Mouse (Mus musculus) spleen, adult 2 months (tissue): ENCODE data around the gene Calml3. TPM values are rescaled to one million over a fixed set of nuclear protein-coding genes. Genes with fewer than 3 reads are reported as not detected.

Experiments used
- DNase-seq, 2 experiments: peaks; one replicate each; pipeline versions ENCODE4 v3.0.0 to v3.0.0-alpha.2; 2012 to 2021; ENCODE audit warnings: low spot score in 2 of 2, low read depth in 1 of 2
- H3K27ac ChIP-seq: fragments of 200-500 bp; 2 replicates; pipeline ENCODE4 v1.5.1; 2012; ENCODE audit warnings: low read length, inconsistent platforms; ENCODE audit not compliant: insufficient read depth
- H3K27me3 ChIP-seq: fragments of 200-500 bp; 2 replicates; pipeline ENCODE4 v1.6.1; 2012; ENCODE audit warnings: mild to moderate bottlenecking, moderate library complexity, low read length, inconsistent platforms; ENCODE audit not compliant: control insufficient read depth, insufficient read depth
- H3K36me3 ChIP-seq: fragments of 200-500 bp; 2 replicates; pipeline ENCODE4 v1.6.1; 2012; ENCODE audit warnings: mild to moderate bottlenecking, low read length, inconsistent platforms; ENCODE audit not compliant: control insufficient read depth, insufficient read depth
- H3K4me1 ChIP-seq: fragments of 200-500 bp; 2 replicates; pipeline ENCODE4 v1.6.1; 2011; ENCODE audit warnings: inconsistent platforms; ENCODE audit not compliant: control insufficient read depth, insufficient read depth, insufficient read length
- H3K4me3 ChIP-seq: fragments of 200-500 bp; 2 replicates; pipeline ENCODE4 v1.5.1; 2011; ENCODE audit warnings: mild to moderate bottlenecking, inconsistent platforms; ENCODE audit not compliant: insufficient read depth, insufficient read length; ENCODE audit errors: extremely low read depth
- CTCF ChIP-seq: fragments of 200-500 bp; IDR thresholded peaks from 2 replicates; pipeline ENCODE4 v1.5.1; 2011; ENCODE audit warnings: mild to moderate bottlenecking, inconsistent platforms; ENCODE audit not compliant: insufficient read depth, insufficient read length, insufficient replicate concordance; ENCODE audit errors: extremely low read depth
- POLR2A ChIP-seq: fragments of 200-500 bp; IDR thresholded peaks from 2 replicates; pipeline ENCODE4 v1.6.1; 2011; ENCODE audit warnings: low read depth, low read length, inconsistent platforms
- WGBS: fragments of 180-500 bp; shearing (Covaris S2); methylation state at CpG from one replicate; pipeline ENCODE4 v1.1.7; 2018; 5-methylcytosine and 5-hydroxymethylcytosine counted together
- polyA plus RNA-seq: library from polyadenylated mRNA; depleted of rRNA; stranded (reverse); fragments of >200 nt; gene quantifications from 2 replicates; pipeline ENCODE4 v1.2.3, GENCODE M21; 2012

The Calml3 gene
- polyA plus RNA-seq, 1 experiment, result 0.05 TPM

DNA sequence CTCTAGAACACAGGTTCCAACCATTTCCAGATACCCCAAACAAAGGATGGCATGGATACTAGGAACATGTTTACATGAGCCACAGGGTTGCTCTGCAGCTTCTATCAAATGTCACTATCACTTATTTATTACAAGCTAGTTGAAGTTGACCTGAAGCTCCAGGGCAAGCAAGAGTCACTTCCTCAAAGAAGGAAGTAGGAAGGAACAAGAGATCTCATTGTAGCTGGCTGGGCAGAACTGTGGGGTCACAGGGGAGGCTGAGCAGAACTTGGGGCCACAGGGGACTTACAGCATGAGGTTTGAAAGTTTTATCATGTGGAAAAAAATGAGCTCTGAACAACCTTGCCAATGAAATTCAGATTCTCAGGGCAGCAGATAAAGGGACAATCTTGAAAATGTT is 21.6 kb upstream of the Calml3 start:
- DNase-seq, result no peak
- no peak for TF ChIP-seq POLR2A
- TF ChIP-seq CTCF, result no peak
- H3K27ac ChIP-seq, result no peak overlapping the region
- H3K27me3 ChIP-seq, result no peaks in the 10 kb centered on the region
- no peak overlapping the region for H3K4me3 ChIP-seq
- H3K4me1 ChIP-seq, result no peaks in the 10 kb centered on the region
- no peaks in the 10 kb centered on the region for H3K36me3 ChIP-seq

DNA sequence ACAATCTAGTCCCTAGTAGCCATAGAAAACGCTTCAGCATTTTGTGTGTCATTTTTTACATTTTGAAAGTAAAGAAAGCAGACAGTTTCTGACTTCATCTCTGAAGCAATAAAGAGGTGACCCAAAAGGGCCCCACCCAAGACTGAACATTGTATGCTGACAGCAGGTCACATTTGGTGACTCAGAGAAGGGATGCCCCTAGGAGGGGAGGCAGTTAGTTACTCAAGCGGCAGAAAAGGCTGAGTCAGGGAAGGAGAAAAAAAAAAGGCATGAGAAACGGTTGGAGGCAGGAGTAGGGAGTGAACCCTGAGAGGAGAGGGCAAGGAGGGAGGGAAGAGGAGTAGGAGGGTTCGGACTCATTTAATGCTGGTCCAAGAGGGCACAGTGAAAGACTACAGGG is 18.0 kb upstream of the Calml3 start:
- no peaks in the 10 kb centered on the region; the same call in 1 of the 2 replicates for H3K4me1 ChIP-seq
- TF ChIP-seq POLR2A (no peak), CTCF (no peak)
- H3K27ac ChIP-seq, result no peak overlapping the region
- H3K4me3 ChIP-seq, result no peak overlapping the region
- H3K27me3 ChIP-seq, result no peaks in the 10 kb centered on the region
- no peak for DNase-seq
- H3K36me3 ChIP-seq, result no peaks in the 10 kb centered on the region
- 63% methylated on average over 4 of the region's 4 CpGs for WGBS

DNA sequence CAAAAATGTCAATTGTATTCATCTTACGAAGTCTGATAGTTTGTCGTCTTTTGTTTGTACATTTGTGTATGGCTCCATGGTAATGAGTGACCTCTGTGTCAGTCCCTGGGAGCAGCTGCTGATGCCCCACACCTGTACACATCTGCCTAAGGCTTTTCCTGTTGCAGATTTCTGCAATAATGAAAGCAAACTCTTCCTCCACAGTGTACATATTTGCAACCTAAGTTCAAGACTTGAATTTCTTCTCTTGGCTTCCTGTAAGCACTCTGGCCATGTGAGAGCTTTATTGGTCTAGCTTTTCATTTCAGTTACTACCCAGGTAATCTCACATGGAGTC is 14.6 kb upstream of the Calml3 start:
- Histone ChIP-seq H3K4me3 (no peak overlapping the region), H3K27me3 (no peaks in the 10 kb centered on the region), H3K4me1 (no peaks in the 10 kb centered on the region; the same call in 1 of the 2 replicates), H3K27ac (no peak overlapping the region), H3K36me3 (no peaks in the 10 kb centered on the region)
- 90% methylated on average over 2 of the region's 2 CpGs for WGBS
- DNase-seq, result no peak
- TF ChIP-seq CTCF, result no peak
- TF ChIP-seq POLR2A, result no peak

DNA sequence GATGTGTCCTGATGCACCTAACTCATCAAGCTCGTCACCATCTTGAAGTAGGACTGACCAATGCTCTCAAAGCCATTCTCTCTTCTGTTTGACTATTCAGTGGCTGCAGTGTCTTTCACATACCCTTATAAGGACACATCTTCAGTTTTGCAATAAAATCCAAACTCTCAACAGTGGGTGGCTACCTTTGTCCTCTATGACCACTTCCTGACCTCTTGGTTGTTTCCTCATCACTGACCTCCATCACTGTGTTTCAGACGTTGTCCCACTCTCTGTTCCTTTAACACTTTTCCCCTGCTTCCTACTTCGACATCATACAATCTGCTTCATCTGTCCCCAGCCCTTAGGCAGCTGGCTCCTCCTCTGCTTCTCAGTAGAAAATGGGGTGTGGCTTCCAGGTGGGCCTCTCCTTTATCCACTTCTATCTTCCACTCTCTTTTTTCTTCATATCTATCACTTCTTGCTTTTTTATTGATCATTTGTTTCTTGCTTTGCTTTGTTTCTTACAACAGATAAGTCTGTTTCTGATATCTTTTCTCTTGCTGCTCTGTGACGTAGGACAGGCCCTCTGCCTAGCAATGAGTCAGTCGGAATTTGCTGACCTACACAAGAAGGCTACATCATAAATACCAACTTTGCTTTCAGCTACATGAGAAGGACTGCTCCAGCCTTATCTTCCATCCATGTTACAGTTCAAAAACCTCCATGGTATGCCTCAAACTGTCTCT is 14.1 kb upstream of the Calml3 start:
- DNase-seq, result no peak
- Histone ChIP-seq H3K4me1 (no peaks in the 10 kb centered on the region; the same call in 1 of the 2 replicates), H3K27ac (no peak overlapping the region), H3K27me3 (no peaks in the 10 kb centered on the region), H3K4me3 (no peak overlapping the region), H3K36me3 (no peaks in the 10 kb centered on the region)
- TF ChIP-seq POLR2A, result no peak
- no peak for TF ChIP-seq CTCF
- WGBS, result 70% methylated on average over 5 of the region's 5 CpGs

DNA sequence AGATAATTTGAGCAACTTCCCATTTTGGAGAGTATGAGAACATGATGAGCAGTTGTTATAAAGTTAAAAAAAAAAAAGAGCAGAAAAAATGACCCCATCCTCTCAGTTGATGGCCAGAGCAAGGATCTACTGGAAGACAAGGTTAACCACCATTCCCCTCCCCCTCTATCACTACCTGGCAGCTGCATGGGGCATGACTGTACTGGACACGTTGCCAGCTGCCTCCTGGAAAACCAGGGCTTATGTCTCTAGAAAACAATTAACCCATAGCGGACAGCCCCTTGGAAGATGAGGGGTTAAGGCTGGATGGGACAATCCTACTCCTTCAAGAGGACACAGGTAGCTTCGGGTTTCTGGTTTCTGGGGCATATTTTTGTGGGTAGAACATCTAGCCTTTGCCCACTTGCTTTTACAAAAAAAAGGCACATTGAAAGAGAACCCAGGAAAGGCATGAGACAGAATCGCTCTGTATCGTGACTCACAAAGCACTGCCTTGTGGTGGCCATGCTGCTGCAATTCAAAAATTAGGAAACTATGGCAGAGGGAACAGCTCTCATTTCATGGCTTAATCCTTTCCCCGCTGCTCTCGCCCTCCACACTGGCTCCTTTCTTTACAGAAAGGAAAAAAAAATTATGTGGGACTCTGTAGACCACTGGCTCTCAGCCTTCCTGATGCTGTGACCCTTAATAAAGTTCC is 3.2 kb upstream of the Calml3 start:
- Histone ChIP-seq H3K4me3 (no peak overlapping the region), H3K27me3 (no peaks in the 10 kb centered on the region), H3K36me3 (no peaks in the 10 kb centered on the region), H3K27ac (no peak overlapping the region), H3K4me1 (no peaks in the 10 kb centered on the region)
- 86% methylated on average over 7 of the region's 7 CpGs for WGBS
- DNase-seq, result no peak
- TF ChIP-seq POLR2A, result no peak
- no peak for TF ChIP-seq CTCF

DNA sequence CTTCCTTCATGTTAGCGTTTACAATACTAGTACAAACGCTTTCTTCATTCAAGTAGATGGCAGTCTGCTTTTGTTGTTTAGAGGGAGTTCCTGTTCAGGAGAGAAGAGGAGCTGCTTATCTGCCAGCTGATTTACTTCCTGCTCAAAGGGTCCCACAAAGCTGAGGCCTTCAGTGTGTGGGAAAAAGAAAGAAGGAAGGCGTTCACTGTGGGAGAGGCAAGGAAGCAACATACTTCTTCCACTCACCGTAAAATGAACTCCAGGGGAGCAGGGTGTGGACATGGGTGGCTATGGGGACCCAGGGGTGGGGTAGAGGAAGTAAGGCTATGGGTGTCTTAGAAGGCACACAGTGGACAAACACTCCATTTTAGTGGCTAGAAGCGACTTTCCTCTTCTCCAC is 1.5 kb upstream of the Calml3 start:
- Histone ChIP-seq H3K27ac (no peak overlapping the region), H3K4me3 (no peak overlapping the region), H3K36me3 (no peaks in the 10 kb centered on the region), H3K4me1 (no peaks in the 10 kb centered on the region), H3K27me3 (no peaks in the 10 kb centered on the region)
- TF ChIP-seq CTCF (no peak), POLR2A (no peak)
- WGBS, result 42% methylated on average over 5 of the region's 5 CpGs
- DNase-seq, result no peak

DNA sequence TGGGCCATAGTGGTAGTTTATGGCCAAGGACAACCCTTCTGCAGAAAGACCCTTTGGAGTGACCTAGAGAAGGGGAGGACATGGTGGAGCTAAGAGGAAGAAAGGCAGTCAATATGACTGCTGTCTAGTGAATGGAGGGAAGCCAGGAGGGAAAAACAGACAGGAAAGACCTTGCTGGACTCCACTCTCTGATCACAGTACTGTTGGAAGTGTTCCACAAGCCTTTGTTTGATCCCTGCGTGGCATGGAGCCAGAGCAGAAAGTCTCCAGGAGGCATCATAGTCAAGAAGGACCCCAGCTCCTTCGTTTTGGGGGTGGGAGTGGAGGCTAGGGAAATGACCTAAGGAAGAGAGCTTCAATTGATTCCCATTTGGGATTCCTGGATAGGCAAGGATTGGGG is 1.0 kb upstream of the Calml3 start:
- no peak overlapping the region for H3K4me3 ChIP-seq
- no peak overlapping the region for H3K27ac ChIP-seq
- DNase-seq, result no peak
- WGBS, result 71% methylated on average over 2 of the region's 2 CpGs
- H3K4me1 ChIP-seq, result no peaks in the 10 kb centered on the region
- no peaks in the 10 kb centered on the region for H3K27me3 ChIP-seq
- TF ChIP-seq POLR2A (no peak), CTCF (no peak)
- H3K36me3 ChIP-seq, result no peaks in the 10 kb centered on the region
